Mouse (Mus musculus): ENCODE data around the gene Midn. TPM values are rescaled to one million over a fixed set of nuclear protein-coding genes. Genes with fewer than 3 reads are reported as not detected.

Gene Midn
- total RNA-seq, 4 experiments from 2014 or later, result 20.8 to 36.0 (median 29.5) TPM

DNA sequence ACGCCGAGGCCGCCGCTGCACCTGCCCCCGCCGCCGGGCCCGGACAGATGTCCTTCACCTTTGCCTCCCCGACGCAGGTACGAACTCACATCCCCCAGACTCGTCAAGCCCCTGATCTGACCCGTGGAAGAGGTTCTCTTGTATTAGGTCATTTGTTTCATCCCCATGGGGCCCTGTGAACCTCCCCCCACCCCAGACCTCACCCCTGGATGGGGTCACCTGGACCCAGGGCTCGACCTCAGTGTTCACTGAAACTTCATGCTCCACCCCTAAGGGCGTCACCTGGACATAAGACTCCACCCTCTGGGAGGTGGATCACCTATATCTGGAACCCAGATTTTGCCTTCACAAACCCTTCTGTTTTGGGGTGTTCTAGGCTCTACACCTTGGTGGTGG, 5.5 kb upstream of the Midn start:
- DNase-seq (ENCODE audit: low spot score in 2 of 2), result no peak

DNA sequence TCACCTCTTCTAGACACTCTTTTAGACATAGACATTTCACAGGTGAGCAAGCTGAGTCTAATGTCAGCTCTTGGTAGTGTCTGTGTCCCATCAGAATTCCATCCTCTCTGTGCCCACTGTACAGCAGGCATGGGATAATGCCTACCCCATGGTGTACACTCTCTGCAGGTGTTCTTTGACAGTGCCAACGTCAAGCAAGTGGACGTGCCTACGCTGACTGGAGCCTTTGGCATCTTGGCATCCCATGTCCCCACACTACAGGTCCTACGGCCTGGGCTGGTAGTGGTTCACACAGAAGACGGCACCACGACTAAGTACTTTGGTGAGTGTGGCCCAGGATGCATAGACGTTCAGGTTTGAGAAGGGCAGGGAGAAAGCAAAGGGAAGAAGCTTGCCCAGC, 4.4 kb upstream of the Midn start:
- no peak for DNase-seq (ENCODE audit: low spot score in 2 of 2)

DNA sequence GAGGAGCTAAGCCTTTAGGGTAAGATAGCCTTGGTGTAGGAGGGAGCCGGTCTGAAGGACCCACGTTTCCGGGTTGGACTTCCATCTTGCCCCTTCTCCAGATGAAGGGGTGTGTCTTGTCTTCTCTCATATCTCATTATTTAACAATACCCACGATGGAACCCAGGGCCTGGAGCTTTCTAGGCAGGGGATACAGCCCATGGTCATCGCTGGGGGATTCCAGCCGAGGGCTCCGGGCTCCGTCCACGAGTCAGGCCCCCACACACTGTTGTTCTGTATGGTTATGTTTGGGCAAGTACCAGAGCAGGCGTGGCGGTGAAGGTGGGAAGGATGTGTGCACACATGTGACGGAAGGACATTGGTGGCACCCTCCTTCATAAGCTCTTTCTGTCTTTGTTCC, 3.9 kb upstream of the Midn start:
- no peak for DNase-seq (ENCODE audit: low spot score in 2 of 2)

DNA sequence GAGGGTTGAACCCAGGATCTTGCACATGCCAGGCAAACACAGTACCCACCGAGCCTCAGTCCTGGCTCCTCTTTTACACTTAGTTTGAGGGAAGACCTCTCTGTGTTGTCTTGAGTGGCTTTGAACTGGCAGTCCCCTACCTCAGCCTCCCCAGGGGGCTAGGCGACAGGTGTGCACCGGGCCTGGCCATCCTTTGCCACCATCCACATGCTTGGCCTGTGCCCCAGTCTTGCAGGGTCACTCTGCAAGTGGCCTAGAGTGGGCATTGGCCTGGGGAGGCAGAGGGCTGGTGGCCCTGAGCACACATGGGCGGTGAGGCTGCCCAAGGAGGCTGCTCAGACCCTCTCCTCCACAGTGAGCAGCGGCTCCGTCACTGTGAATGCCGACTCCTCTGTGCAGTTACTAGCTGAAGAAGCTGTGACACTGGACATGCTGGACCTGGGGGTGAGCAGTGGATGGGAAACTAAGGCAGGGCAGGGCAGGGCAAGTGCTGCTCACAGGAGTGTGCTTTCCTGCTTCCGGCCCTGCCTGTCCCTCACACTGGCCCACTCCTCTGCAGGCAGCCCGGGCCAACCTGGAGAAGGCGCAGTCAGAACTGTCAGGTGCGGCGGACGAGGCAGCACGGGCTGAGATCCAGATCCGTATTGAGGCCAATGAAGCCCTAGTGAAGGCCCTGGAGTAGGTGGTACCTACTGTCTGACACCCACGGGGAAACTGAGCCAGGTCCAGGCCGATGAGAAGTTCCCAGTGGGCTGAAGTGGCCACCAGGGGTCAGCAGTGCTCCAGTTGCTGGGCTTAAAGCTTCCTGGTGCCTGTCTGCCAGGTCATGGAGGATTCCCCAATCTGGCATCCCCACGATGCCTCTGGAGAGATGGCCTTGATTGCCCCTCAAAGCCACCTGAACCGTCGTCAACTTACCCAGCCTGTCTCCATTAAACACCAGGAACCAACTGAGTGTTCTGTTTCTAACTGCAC, 2.9 kb upstream of the Midn start:
- DNase-seq (ENCODE audit: low spot score in 2 of 2), result peak in 1 of 2 experiments; percentile 77

DNA sequence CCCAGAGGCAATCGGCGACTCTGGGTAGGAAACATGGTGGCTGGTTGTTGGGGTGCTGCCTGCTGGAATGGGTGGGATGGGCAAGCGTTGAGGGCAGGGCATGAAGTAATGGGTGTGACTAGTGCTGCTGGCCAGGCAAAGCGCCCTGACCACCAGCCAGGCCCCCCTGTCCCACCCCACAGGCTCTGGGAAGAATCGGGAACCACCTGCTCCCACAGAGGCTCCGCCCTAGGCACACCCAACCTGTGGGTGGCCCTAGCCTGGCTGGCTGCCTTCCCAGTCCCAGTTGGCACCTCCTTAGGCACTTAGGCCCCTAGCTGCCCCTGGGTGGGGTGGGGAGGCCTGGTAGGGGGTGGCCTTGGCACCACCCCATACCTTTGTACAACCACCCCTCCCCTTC, 2.2 kb upstream of the Midn start:
- DNase-seq (ENCODE audit: low spot score in 2 of 2), result peak in 1 of 2 experiments; percentile 40

DNA sequence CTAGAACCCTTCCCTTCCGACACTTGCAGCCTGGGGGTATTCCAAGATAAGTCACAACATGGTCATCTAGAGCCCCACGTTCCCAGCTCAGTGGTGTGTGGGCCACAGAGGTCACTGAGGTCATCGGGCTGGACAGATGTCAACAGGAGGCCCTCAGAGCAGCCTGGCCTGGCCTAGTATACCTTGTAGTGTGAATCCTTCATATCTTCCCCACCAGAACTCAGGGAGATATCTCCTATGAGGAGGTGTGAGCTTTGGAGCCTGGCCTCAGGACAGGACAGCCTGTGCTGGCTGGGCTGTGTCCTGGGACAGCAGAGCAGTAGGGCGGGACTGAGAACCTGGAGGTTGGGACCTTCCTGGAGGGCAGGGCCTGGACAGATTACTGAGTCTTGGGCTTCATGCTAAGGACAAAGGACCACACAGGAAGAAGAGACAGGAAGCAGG, 1.5 kb upstream of the Midn start:
- no peak for DNase-seq (ENCODE audit: low spot score in 2 of 2)

DNA sequence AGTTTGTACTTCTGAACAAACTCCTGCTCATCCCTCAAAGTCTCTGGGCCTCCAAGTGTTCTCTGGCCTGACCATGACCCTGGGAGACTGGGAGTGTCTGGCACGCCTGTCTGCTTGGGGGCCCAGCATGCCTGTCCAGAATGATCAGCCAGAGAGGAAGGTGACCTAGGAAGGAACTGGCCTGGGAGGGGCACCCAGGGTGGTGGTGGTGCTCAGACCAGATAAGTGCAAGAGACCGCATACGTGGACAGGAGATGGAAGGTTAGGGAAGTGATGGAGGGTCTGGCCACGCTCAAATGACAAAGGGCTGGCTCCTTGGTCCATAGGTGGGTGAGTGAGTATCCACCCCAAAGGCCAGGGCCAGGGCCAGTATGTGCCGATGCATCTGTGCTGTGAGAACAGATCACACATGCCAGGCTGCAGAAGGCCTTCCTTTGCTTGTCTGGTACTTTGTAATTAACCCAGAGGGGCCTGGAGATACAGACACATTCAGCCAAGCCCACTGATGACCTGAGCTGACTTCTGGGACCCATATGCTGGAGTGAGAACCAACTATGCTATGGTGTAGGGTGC, 840 bp upstream of the Midn start:
- no peak for DNase-seq (ENCODE audit: low spot score in 2 of 2)

DNA sequence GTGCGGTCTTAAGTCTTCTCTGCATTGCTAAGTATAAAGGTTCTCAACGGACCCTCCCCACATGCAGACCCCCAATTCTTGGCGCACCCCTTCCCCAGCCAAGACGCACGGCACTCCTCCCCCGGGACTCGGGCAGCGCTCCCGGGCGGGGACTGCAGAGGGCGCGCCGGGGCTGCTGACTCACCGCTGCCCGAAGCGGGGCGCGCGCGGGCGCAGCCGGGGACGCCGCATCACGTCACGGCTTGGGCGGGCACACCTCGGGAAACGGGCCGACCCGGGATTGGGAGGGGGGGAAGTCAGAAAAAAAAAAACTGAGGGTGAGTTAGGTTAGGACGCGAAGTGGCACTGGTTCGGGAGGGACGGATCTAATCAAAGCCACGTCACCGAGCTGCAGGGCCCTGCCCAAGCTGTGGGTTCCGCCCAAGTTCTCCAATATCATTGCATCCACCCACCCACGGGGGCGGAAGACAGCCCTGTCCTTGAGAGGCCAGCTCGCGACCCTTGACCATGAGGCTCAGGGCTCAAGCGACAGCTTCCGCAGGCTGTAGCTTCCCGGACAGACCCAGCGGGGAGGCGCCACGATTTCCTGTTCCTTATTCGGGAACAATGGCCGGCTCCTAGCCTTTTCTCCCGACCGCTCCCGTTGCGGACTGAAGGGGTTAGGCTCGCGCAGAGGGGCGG, 678 bp downstream of the Midn start:
- DNase-seq (ENCODE audit: low spot score in 2 of 2), result peak; percentile 93 to 94

DNA sequence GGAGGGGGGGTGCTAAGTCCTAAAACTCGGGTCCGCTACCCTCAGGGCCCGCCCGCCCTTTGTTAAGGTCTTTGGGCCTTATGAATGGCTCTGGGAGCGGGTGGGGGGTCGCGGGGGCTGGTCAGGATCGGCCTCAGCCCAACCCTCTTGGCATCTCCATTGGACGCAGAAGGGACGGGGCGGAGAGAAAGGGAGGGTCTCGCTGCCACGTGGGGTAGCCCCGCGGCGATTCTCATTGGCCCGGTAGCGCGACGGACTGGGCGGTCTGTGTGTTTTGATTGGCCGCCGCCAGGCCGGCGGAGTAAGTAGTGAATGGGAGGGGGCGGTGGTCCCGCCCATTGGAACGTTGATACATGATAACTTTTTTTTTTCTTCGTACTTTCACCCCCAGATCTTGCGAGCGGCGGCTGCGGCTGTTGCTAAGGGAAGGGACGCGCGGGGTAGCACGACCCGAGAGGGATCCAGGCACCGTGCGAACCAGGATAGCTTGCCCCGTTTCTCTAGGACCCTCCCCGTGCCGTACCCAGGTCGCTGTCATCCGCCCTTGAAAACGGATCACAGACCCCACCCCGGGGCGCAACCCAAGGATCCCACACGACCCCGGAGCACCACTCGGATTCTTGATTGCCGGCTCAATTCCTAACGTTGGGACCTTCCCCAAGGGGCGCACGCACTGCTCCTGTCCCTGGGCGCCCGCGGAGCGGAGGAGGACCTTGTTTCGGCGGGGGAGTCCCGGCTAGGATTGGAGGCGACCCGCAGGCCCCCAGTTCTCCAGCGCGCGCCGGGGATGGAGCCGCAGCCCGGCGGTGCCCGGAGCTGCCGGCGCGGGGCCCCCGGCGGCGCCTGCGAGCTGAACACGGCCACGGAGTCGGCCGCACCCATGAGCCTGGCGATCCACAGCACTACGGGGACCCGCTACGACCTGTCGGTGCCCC, 1.5 kb downstream of the Midn start:
- DNase-seq (ENCODE audit: low spot score in 2 of 2), result peak; percentile 93 to 95

DNA sequence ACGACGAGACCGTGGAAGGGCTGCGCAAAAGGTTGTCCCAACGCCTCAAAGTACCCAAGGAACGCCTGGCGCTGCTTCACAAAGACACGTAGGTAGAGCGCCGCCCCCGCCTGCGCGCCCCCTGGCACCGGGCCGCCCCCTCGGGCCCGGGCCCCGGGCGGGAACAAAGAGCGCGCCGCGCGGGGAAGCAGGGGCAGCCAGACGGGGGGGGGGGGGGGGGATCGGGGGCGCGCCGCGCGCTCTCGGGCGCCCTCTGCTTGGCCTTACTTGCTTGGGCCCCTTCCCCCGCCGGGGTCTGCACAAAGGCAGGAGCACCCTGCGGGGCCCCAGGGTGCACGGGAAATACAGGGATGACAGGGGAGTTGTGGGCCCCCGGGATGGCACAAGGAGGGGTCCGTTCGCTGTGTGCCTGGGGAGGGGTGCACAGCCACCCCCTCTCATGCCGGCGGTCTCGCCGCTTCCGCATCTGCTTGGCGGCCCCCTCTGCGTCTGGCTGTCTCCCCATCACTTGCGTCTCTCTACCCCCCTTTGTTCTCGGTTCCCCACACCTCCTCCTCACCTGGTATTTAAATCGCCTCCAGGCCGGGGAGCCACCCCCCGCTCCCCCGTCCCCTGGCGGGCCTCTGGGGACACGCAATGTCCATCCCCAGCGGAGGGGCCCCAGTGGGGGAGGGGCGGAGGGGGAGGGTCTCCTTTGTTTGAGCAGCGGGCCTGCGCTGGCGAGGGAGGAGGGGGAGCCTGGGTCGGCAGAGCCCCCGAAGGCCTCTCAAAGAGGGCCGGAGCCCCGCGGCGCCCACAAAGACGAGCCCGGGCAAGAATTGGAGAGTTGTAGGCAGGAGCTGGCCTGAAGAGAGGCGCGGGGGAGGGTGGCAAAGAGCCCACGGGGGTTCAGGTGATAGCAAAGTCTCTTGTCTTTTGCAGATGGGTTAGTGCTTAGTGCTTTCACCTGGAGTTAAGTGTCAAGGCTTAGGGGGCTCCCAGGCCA, 2.4 kb downstream of the Midn start:
- DNase-seq (ENCODE audit: low spot score in 2 of 2), result peak in 1 of 2 experiments; percentile 36

DNA sequence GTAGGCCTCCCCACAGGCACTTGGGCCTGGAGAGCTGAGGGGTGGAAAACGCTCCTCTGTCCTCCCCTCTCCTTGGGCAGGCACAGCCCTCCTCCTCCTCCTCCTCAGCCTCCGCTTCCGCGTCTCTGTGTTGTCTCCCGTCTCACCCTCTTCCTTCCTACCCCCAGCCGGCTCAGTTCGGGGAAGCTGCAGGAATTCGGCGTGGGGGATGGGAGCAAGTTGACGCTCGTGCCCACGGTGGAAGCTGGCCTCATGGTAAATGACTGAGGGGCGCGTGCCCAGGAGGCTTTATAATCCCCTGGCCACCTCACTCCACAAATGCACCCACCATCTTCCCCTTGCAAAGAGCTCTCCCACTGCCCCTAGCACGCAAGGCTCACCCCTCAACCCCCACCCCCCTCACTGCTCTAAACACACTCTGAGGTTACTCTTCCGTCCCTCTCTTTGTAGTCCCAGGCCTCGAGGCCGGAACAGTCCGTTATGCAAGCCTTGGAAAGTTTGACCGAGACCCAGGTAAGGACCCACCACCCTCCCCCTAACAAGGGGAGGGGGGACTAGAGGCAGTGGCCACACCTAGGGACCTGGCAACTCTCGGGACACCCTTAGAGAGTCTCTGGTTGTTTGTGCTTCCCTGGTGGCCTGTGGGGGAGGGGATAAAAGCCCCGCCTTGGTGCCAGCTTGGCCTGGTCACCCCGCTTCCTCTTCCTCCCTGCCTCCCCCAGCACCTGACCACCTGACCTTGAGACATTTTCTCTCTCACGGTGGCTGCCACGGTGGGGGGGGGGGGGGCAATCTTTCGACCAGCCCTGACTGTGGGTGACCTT, 3.4 kb downstream of the Midn start:
- no peak for DNase-seq (ENCODE audit: low spot score in 2 of 2)

DNA sequence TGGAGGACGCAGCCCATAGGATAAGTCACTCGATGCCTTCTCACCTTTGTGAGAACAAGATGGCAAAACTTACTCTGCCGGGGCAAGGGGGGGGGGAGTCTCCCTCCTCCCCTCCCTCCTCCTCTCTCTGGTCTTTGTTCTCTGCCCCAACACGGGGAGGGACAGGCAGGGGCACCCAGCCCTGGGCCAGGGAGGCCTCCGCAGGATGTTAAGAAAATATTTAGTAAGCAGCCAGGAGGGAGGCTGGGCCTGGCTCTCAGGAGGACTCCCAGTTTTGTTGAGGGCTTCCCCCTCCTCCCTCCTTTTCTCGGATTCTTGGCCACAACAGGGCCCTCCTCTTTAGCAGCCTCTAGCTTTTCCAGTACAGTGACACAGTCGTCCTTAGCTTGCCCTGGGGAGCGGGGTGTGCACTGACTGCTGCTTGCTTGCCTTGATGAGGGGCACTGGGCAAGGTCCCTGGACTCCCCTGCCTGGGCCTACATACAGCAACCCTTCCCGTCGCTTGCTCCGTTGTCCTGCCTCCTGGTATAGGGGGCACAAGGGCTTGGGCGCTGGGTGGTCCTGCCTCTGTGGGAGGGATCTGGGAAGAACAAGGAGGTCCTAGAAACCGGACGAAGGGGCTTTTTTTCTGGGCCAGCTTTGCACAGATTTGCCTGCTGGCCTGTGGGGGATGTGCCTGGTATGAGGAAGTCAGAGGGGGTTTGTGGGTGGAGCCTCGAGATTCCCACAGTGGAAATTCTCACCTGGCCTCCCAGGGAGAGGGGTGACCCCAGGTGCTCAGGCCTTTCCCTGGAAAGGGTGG, 4.2 kb downstream of the Midn start:
- DNase-seq (ENCODE audit: low spot score in 2 of 2), result no peak

DNA sequence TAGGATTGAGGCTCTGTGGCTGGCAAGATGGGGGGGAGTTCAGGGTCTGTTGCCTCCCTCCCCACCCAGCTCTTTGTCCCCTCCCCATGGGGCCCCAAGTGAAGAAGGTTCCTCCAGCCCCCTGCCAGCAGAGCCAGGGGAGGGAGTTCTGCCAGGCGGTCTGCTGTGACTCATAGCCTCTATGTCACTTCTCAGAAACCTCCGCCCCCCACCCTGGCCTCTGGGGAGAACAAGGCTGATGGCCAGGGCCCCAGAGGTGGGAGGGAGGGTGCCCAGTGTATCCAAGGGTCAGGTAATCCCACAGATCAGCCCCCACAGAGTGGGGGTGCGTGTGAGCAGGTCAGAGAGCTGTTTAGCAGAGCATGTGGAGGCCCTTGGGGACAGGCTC, 4.8 kb downstream of the Midn start:
- DNase-seq (ENCODE audit: low spot score in 2 of 2), result no peak

DNA sequence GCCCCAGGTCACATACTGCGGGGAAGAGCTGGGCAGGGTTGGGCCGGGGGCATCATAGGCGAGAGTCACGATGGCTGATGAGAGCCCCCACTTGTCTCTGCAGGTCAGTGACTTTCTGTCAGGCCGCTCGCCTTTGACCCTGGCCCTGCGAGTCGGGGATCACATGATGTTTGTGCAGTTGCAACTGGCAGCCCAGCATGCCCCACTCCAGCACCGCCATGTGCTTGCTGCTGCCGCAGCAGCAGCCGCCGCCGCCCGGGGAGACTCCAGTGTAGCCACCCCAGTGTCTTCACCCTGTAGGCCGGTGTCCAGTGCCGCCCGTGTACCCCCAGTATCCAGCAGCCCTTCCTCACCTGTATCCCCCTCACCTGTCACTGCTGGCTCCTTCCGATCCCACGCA, 5.6 kb downstream of the Midn start:
- DNase-seq (ENCODE audit: low spot score in 2 of 2), result no peak

DNA sequence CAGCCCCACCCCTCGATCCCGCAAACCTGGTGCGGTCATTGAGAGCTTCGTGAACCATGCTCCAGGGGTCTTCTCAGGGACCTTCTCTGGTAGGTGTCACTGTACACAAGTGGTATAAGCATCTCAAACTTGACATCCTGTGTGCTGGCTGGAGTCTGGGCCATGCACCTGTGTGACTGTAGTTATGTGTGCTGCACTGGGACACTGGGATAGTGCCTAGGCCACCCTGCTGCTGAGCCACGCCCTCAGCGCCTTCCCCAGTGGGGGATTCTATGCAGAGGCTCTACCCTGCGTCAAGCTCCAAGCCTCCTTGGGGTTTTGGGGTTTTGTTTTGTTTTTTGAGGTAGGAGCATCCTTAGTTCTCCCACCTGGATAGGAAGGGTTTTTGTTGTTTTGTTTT, 6.3 kb downstream of the Midn start:
- no peak for DNase-seq (ENCODE audit: low spot score in 2 of 2)

DNA sequence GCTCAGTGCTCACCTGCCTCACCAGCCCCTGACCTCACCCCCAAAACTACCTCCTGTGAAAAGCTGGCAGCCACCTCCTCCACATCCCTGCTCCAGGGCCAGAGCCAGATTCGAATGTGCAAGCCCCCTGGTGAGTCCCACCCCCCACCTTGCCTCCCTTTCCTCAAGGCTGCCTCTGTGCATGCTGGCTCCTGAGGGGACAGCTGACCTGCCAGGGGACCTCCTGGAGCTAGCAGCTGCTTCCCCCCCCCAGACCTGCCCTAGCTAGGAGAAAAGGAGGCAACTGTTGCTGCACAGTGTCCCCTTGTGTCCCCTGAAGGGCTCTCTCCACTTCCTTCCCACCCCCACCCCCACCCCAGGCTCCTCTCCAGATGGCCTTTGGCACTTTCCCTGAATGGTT, 7.2 kb downstream of the Midn start:
- no peak for DNase-seq (ENCODE audit: low spot score in 2 of 2)

DNA sequence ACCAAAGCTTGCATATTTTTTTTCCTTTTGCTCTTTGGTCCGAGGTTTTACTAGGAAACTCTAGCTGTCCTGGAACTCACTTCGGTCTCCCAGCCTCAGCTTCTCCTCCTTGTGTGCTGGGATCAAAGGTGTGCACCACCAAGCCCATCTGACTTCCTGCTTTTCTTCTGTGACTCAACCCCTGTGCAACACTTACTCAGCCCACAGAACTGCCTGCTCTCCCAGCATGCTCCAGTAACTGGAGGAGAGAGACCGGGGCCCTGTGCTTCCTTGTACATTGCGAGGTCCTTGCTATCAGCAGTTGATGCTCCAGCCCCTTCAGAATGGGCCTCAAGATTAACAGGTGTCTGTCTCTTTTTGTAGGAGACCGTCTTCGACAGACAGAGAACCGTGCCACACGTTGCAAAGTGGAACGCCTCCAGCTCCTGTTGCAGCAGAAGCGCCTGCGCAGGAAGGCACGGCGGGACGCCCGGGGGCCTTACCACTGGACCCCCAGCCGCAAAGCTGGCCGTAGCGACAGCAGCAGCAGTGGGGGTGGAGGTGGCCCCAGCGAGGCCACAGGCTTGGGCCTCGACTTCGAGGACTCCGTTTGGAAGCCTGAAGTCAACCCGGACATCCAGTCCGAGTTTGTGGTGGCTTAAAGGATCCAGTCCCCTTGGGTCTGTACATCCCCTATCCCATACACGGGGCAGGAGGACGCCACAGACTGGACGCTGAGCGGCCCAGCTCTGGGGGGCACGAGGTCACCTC, 8.1 kb downstream of the Midn start:
- no peak for DNase-seq (ENCODE audit: low spot score in 2 of 2)

DNA sequence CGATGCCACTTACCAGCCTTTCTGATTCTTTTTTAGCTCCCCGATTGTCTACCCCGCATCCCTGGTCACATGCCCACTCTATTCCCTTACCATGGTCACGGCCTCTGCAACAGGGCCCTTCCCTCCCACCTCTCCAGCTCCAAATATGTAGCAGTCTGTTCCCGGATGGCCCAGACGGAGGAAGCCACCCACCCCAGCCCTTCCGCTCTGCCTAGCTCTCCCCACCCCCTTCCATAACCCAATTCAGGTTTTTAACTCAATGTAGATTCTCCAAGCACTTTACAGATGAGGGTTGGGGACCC, 8.6 kb downstream of the Midn start:
- DNase-seq (ENCODE audit: low spot score in 2 of 2), result no peak

Measured in gastrocnemius, adult 8-10 months (tissue).